In genomic region chr13:53447609-53448008, GRCm38 (mm10) we compare ENCODE assay signal across 10 mouse cellular contexts. TPM values are rescaled to one million over a fixed set of nuclear protein-coding genes. Genes with fewer than 3 reads are reported as not detected.
DNase-seq lines count a peak whose midpoint lies in the region; ATAC-seq and TF ChIP-seq lines count a peak whose summit lies in the region.
"Had no signal": no experiment of that assay in that cellular context is flagged by ENCODE, and none has a peak within 500 bp of the region (broad histone marks: within the 10 kb centered on the region; RNA-seq: fewer than 3 reads in every experiment).

No protein-coding gene starts in this region.

- H3K9ac ChIP-seq in kidney, embryonic 14.5 days (ENCODE audit: low read depth, low read length): no peak overlapping the region
- no peak overlapping the region for H3K9ac ChIP-seq in lung, postnatal 0 days (replicated peaks; ENCODE audit: low read depth)
- H3K9ac ChIP-seq in forebrain, embryonic 14.5 days (ENCODE audit: low read length): no peak overlapping the region
- H3K9ac ChIP-seq: hindbrain, embryonic 14.5 days had no signal

- ATAC-seq in kidney, embryonic 14.5 days (ENCODE audit: low FRiP score, low TSS enrichment): no peak
- no peak for ATAC-seq in lung, postnatal 0 days
- ATAC-seq in forebrain, embryonic 14.5 days: no peak

- H3K4me1 ChIP-seq in kidney, adult 2 months (ENCODE audit: control insufficient read depth, insufficient read depth, low read length): no peaks in the 10 kb centered on the region
- no peaks in the 10 kb centered on the region for H3K4me1 ChIP-seq in kidney, embryonic 14.5 days (ENCODE audit: control insufficient read depth, insufficient read depth, low read length)
- no peaks in the 10 kb centered on the region for H3K4me1 ChIP-seq in lung, postnatal 0 days (ENCODE audit: insufficient read depth, low read depth, low read length)
- H3K4me1 ChIP-seq in forebrain, embryonic 14.5 days (ENCODE audit: control insufficient read depth, insufficient read depth, low read length): no peaks in the 10 kb centered on the region

- H3K9me3 ChIP-seq in kidney, embryonic 14.5 days (ENCODE audit: control insufficient read depth, low read length): no peaks in the 10 kb centered on the region
- no peaks in the 10 kb centered on the region for H3K9me3 ChIP-seq in lung, postnatal 0 days (ENCODE audit: low read length)
- H3K9me3 ChIP-seq in forebrain, embryonic 14.5 days (replicated peaks; ENCODE audit: control insufficient read depth, low read length): no peaks in the 10 kb centered on the region
- H3K9me3 ChIP-seq: megakaryocyte, embryonic 14.5 days had no signal

- TF ChIP-seq EP300 in lung, postnatal 0 days (IDR thresholded peaks at IDR 0.05): no peak

- no peak overlapping the region for H3K4me2 ChIP-seq in kidney, embryonic 14.5 days (replicated peaks; ENCODE audit: low read depth, low read length)
- no peak overlapping the region for H3K4me2 ChIP-seq in lung, postnatal 0 days (replicated peaks; ENCODE audit: low read depth, low read length)
- H3K4me2 ChIP-seq in forebrain, embryonic 14.5 days (ENCODE audit: low read length): no peak overlapping the region
- H3K4me2 ChIP-seq: hindbrain, embryonic 14.5 days had no signal

- DNase-seq in kidney, adult 2 months: peak; percentile 30
- peak; percentile 84 for DNase-seq in ES-CJ7 (ENCODE audit: low read depth, low spot score)
- DNase-seq in brain, embryonic 14.5 days (ENCODE audit: low read depth): no peak
- DNase-seq in lung, postnatal 0 days (ENCODE audit: low spot score): peak; percentile 59
- DNase-seq in frontal cortex, postnatal 36 days (ENCODE audit: low spot score in 2 of 2): no peak
- no peak for DNase-seq in spleen, postnatal 36 days (ENCODE audit: low spot score in 2 of 2)
- no peak for DNase-seq in forebrain, embryonic 14.5 days (ENCODE audit: low spot score)

- no peak overlapping the region for H3K27ac ChIP-seq in kidney, adult 2 months (ENCODE audit: insufficient read depth, low read depth, low read length)
- no peak overlapping the region for H3K27ac ChIP-seq in kidney, embryonic 14.5 days (ENCODE audit: low read depth, low read length)
- H3K27ac ChIP-seq in lung, postnatal 0 days (ENCODE audit: low read length): no peak overlapping the region
- no peak overlapping the region for H3K27ac ChIP-seq in forebrain, embryonic 14.5 days (ENCODE audit: low read depth, low read length)
- H3K27ac ChIP-seq: hindbrain, embryonic 14.5 days had no signal

- no peak for TF ChIP-seq POLR2A in kidney, adult 2 months (IDR thresholded peaks at IDR 0.05; ENCODE audit: low read depth, low read length)
- TF ChIP-seq POLR2A in brain, embryonic 14.5 days (IDR thresholded peaks at IDR 0.05; ENCODE audit: borderline replicate concordance, extremely low read depth, insufficient read depth, insufficient read length, poor library complexity, severe bottlenecking): no peak

- H3K36me3 ChIP-seq in kidney, adult 2 months (ENCODE audit: control insufficient read depth, insufficient read depth, low read length): no peaks in the 10 kb centered on the region
- H3K36me3 ChIP-seq in kidney, embryonic 14.5 days (ENCODE audit: control insufficient read depth, insufficient read depth, low read length): no peaks in the 10 kb centered on the region
- no peaks in the 10 kb centered on the region for H3K36me3 ChIP-seq in lung, postnatal 0 days (ENCODE audit: insufficient read depth, low read length)
- no peaks in the 10 kb centered on the region for H3K36me3 ChIP-seq in forebrain, embryonic 14.5 days (ENCODE audit: control insufficient read depth, insufficient read depth, low read length)

- H3K4me3 ChIP-seq in kidney, adult 2 months (ENCODE audit: insufficient read depth, low read depth, low read length): no peak overlapping the region
- H3K4me3 ChIP-seq in kidney, embryonic 14.5 days (ENCODE audit: low read length): no peak overlapping the region
- H3K4me3 ChIP-seq in lung, postnatal 0 days (ENCODE audit: low read depth, low read length): no peak overlapping the region
- no peak overlapping the region for H3K4me3 ChIP-seq in forebrain, embryonic 14.5 days (ENCODE audit: low read depth, low read length)
- H3K4me3 ChIP-seq: megakaryocyte, embryonic 14.5 days had no signal

- WGBS in kidney, adult 2 months: 21% methylated on average over 6 of the region's 6 CpGs
- 19% methylated on average over 6 of the region's 6 CpGs for WGBS in kidney, embryonic 14.5 days
- WGBS in lung, postnatal 0 days: 15% methylated on average over 6 of the region's 6 CpGs
- WGBS in forebrain, embryonic 14.5 days: 22% methylated on average over 6 of the region's 6 CpGs

- TF ChIP-seq CTCF in kidney, adult 2 months (conservative IDR thresholded peaks at IDR 0.05; ENCODE audit: insufficient read depth, insufficient read length, low read depth, low read length): peak; percentile 59
- peak; percentile 64 for TF ChIP-seq CTCF in brain, embryonic 14.5 days (IDR thresholded peaks at IDR 0.05; ENCODE audit: borderline replicate concordance, extremely low read depth, insufficient read depth, insufficient read length)
- peak; percentile 60 for TF ChIP-seq CTCF in lung, postnatal 0 days (IDR thresholded peaks at IDR 0.05)

- H3K27me3 ChIP-seq in kidney, adult 2 months (replicated peaks; ENCODE audit: control insufficient read depth, insufficient read depth, low read length): no peaks in the 10 kb centered on the region
- peaks cover 4% of the 10 kb centered on the region; the same call in 1 of the 2 replicates for H3K27me3 ChIP-seq in kidney, embryonic 14.5 days (ENCODE audit: control insufficient read depth, insufficient read depth, low read length)
- no peaks in the 10 kb centered on the region for H3K27me3 ChIP-seq in lung, postnatal 0 days (replicated peaks; ENCODE audit: insufficient read depth, low read length)
- peaks cover 15% of the 10 kb centered on the region for H3K27me3 ChIP-seq in forebrain, embryonic 14.5 days (replicated peaks; ENCODE audit: control insufficient read depth, insufficient read depth, low read length)

RNA-seq across cellular contexts. Expression of gene Msx2, which starts 25.3 kb away (rescaled TPM):
- polyA plus RNA-seq in kidney, adult 2 months (2012; rRNA removed): 0.29 and 0.34 TPM in 2 replicates
- polyA plus RNA-seq in kidney, embryonic 14.5 days (2014; fragmentation: Nextera tagmentation; extraction: Ambion mirVana): 0.73 and 1.2 TPM in 2 replicates
- polyA plus RNA-seq in brain, embryonic 14.5 days (2012; rRNA removed): 0.62 and 2.5 TPM in 2 replicates
- 0.07 and 0.12 TPM in 2 replicates for polyA plus RNA-seq in lung, postnatal 0 days (2015; fragmentation: Nextera tagmentation; extraction: Ambion mirVana)
- polyA plus RNA-seq in forebrain, embryonic 14.5 days (2014; fragmentation: Nextera tagmentation; extraction: Ambion mirVana): 0.44 and 0.70 TPM in 2 replicates

Comparison
In these comparisons a context has a peak if more than half of its experiments do, and no peak if none do; other contexts are left out.
1. DNase-seq: peak in kidney, adult 2 months (single experiment), ES-CJ7 (single experiment) and lung, postnatal 0 days (single experiment); none in brain, embryonic 14.5 days (single experiment), frontal cortex, postnatal 36 days (0 of 2), spleen, postnatal 36 days (0 of 2) and forebrain, embryonic 14.5 days (single experiment).
2. Peak in every context shown above with its lines, with median percentiles within 50 percentile points of each other: CTCF ChIP-seq.